Mouse (Mus musculus): ENCODE results near the gene Pip4k2c. TPM values are rescaled to one million over a fixed set of nuclear protein-coding genes. Genes with fewer than 3 reads are reported as not detected.
"Not testable (repeated sequence)": the region's sequence is repeated elsewhere in the genome, so short reads cannot be mapped to it uniquely, and the experiment has no call there.

Pip4k2c gene
- total RNA-seq, 1 experiment from 2014 or later: 19.7 TPM

- no peak for ATAC-seq (replicated peaks in 1 of 2; ENCODE audit: insufficient read depth in 1 of 2, low FRiP score in 2 of 2, low TSS enrichment in 1 of 2, low read depth in 1 of 2, poor library complexity in 2 of 2, severe bottlenecking in 2 of 2)
These were observed 46.1 kb downstream of the Pip4k2c start for GRCm38 (mm10) chr10:127165354-127165653.

- peak; percentile 59 to 70 for ATAC-seq (replicated peaks in 1 of 2; ENCODE audit: insufficient read depth in 1 of 2, low FRiP score in 2 of 2, low TSS enrichment in 1 of 2, low read depth in 1 of 2, poor library complexity in 2 of 2, severe bottlenecking in 2 of 2)
These were observed 46.6 kb downstream of the Pip4k2c start, which contains the start of gene B4galnt1 for GRCm38 (mm10) chr10:127164631-127165353. B4galnt1 (plus strand) TSS chr10:127165225.

- no peak for ATAC-seq (replicated peaks in 1 of 2; ENCODE audit: insufficient read depth in 1 of 2, low FRiP score in 2 of 2, low TSS enrichment in 1 of 2, low read depth in 1 of 2, poor library complexity in 2 of 2, severe bottlenecking in 2 of 2)
These were observed 47.2 kb downstream of the Pip4k2c start for GRCm38 (mm10) chr10:127164190-127164589.

GRCm38 (mm10) chr10:127162771-127163261 lies 48.6 kb downstream of the Pip4k2c start:
- ATAC-seq (replicated peaks in 1 of 2; ENCODE audit: insufficient read depth in 1 of 2, low FRiP score in 2 of 2, low TSS enrichment in 1 of 2, low read depth in 1 of 2, poor library complexity in 2 of 2, severe bottlenecking in 2 of 2): peak; percentile 27 to 34

GRCm38 (mm10) chr10:127160728-127161127 lies 50.7 kb downstream of the Pip4k2c start:
- no peak for ATAC-seq (replicated peaks in 1 of 2; ENCODE audit: insufficient read depth in 1 of 2, low FRiP score in 2 of 2, low TSS enrichment in 1 of 2, low read depth in 1 of 2, poor library complexity in 2 of 2, severe bottlenecking in 2 of 2)

GRCm38 (mm10) chr10:127160081-127160480 lies 51.3 kb downstream of the Pip4k2c start:
- no peak for ATAC-seq (replicated peaks in 1 of 2; ENCODE audit: insufficient read depth in 1 of 2, low FRiP score in 2 of 2, low TSS enrichment in 1 of 2, low read depth in 1 of 2, poor library complexity in 2 of 2, severe bottlenecking in 2 of 2)

- ATAC-seq (replicated peaks in 1 of 2; ENCODE audit: insufficient read depth in 1 of 2, low FRiP score in 2 of 2, low TSS enrichment in 1 of 2, low read depth in 1 of 2, poor library complexity in 2 of 2, severe bottlenecking in 2 of 2): no peak
These were observed 52.9 kb downstream of the Pip4k2c start for GRCm38 (mm10) chr10:127158471-127158870.

- no peak for ATAC-seq (replicated peaks in 1 of 2; ENCODE audit: insufficient read depth in 1 of 2, low FRiP score in 2 of 2, low TSS enrichment in 1 of 2, low read depth in 1 of 2, poor library complexity in 2 of 2, severe bottlenecking in 2 of 2)
These were observed 54.9 kb downstream of the Pip4k2c start for GRCm38 (mm10) chr10:127156511-127156910.

GRCm38 (mm10) chr10:127156089-127156488 lies 55.3 kb downstream of the Pip4k2c start:
- ATAC-seq (replicated peaks in 1 of 2; ENCODE audit: insufficient read depth in 1 of 2, low FRiP score in 2 of 2, low TSS enrichment in 1 of 2, low read depth in 1 of 2, poor library complexity in 2 of 2, severe bottlenecking in 2 of 2): no peak

- ATAC-seq (replicated peaks in 1 of 2; ENCODE audit: insufficient read depth in 1 of 2, low FRiP score in 2 of 2, low TSS enrichment in 1 of 2, low read depth in 1 of 2, poor library complexity in 2 of 2, severe bottlenecking in 2 of 2): no peak
These were observed 56.7 kb downstream of the Pip4k2c start for GRCm38 (mm10) chr10:127154652-127155051.

GRCm38 (mm10) chr10:127154241-127154640 lies 57.1 kb downstream of the Pip4k2c start:
- no peak for ATAC-seq (replicated peaks in 1 of 2; ENCODE audit: insufficient read depth in 1 of 2, low FRiP score in 2 of 2, low TSS enrichment in 1 of 2, low read depth in 1 of 2, poor library complexity in 2 of 2, severe bottlenecking in 2 of 2)

GRCm38 (mm10) chr10:127153323-127153722 lies 58.1 kb downstream of the Pip4k2c start:
- ATAC-seq (replicated peaks in 1 of 2; ENCODE audit: insufficient read depth in 1 of 2, low FRiP score in 2 of 2, low TSS enrichment in 1 of 2, low read depth in 1 of 2, poor library complexity in 2 of 2, severe bottlenecking in 2 of 2): no peak

GRCm38 (mm10) chr10:127152556-127152955 lies 58.8 kb downstream of the Pip4k2c start:
- ATAC-seq (replicated peaks in 1 of 2; ENCODE audit: insufficient read depth in 1 of 2, low FRiP score in 2 of 2, low TSS enrichment in 1 of 2, low read depth in 1 of 2, poor library complexity in 2 of 2, severe bottlenecking in 2 of 2): not testable (repeated sequence)

GRCm38 (mm10) chr10:127151233-127151632 lies 60.2 kb downstream of the Pip4k2c start:
- not testable (repeated sequence) for ATAC-seq (replicated peaks in 1 of 2; ENCODE audit: insufficient read depth in 1 of 2, low FRiP score in 2 of 2, low TSS enrichment in 1 of 2, low read depth in 1 of 2, poor library complexity in 2 of 2, severe bottlenecking in 2 of 2)

GRCm38 (mm10) chr10:127150471-127150872 lies 60.9 kb downstream of the Pip4k2c start:
- peak; percentile 17 to 27; a peak in 1 of 4 replicates for ATAC-seq (replicated peaks in 1 of 2; ENCODE audit: insufficient read depth in 1 of 2, low FRiP score in 2 of 2, low TSS enrichment in 1 of 2, low read depth in 1 of 2, poor library complexity in 2 of 2, severe bottlenecking in 2 of 2)

GRCm38 (mm10) chr10:127147135-127147534 lies 64.2 kb downstream of the Pip4k2c start:
- no peak for ATAC-seq (replicated peaks in 1 of 2; ENCODE audit: insufficient read depth in 1 of 2, low FRiP score in 2 of 2, low TSS enrichment in 1 of 2, low read depth in 1 of 2, poor library complexity in 2 of 2, severe bottlenecking in 2 of 2)
